17 mouse cellular contexts compared by ENCODE assay signal in genomic region chr11:43976024-43976423, GRCm38 (mm10).
"Had no signal": no experiment of that assay in that cellular context is flagged by ENCODE, and none has a peak within 500 bp of the region (broad histone marks: within the 10 kb centered on the region; RNA-seq: fewer than 3 reads in every experiment).

No protein-coding gene starts in this region.

- H3K36me3 ChIP-seq: lung, embryonic 15.5 days; midbrain, embryonic 13.5 days; midbrain, embryonic 15.5 days; neural tube, embryonic 12.5 days; stomach, embryonic 15.5 days had no signal

- H3K9ac ChIP-seq: lung, embryonic 15.5 days; midbrain, embryonic 13.5 days; midbrain, embryonic 15.5 days; neural tube, embryonic 12.5 days; stomach, embryonic 15.5 days had no signal

- H3K27me3 ChIP-seq: lung, embryonic 15.5 days; megakaryocyte, embryonic 14.5 days; midbrain, embryonic 13.5 days; midbrain, embryonic 15.5 days; neural tube, embryonic 12.5 days; stomach, embryonic 15.5 days had no signal

- ATAC-seq: lung, postnatal 0 days; midbrain, embryonic 13.5 days; midbrain, embryonic 15.5 days had no signal

- H3K4me1 ChIP-seq: lung, embryonic 15.5 days; megakaryocyte, embryonic 14.5 days; neural tube, embryonic 12.5 days; stomach, embryonic 15.5 days had no signal

- H3K4me3 ChIP-seq: lung, embryonic 15.5 days; megakaryocyte, embryonic 14.5 days; midbrain, embryonic 13.5 days; midbrain, embryonic 15.5 days; neural tube, embryonic 12.5 days; stomach, embryonic 15.5 days had no signal

- H3K9me3 ChIP-seq: lung, embryonic 15.5 days; megakaryocyte, embryonic 14.5 days; midbrain, embryonic 13.5 days; midbrain, embryonic 15.5 days; neural tube, embryonic 12.5 days; stomach, embryonic 15.5 days had no signal

- H3K27ac ChIP-seq: lung, embryonic 15.5 days; macrophage; midbrain, embryonic 13.5 days; midbrain, embryonic 15.5 days; neural tube, embryonic 12.5 days; stomach, embryonic 15.5 days; stomach, postnatal 0 days had no signal

- H3K4me2 ChIP-seq: lung, embryonic 15.5 days; midbrain, embryonic 11.5 days; midbrain, embryonic 13.5 days; midbrain, embryonic 15.5 days; neural tube, embryonic 12.5 days; stomach, embryonic 15.5 days had no signal

- DNase-seq: lung, adult 2 months; lung, postnatal 14 days; lung, postnatal 36 days; right cerebral cortex, postnatal 14 days; thymus, adult 2 months; thymus, postnatal 25 days; thymus, postnatal 4 days had no signal
